Mouse (Mus musculus) kidney, adult 18-20 months (tissue): ENCODE measurements around the gene Tmem129.
A peak's percentile ranks its signal among the peaks of the same experiment; 100 is the strongest.

Source experiments
- DNase-seq: peaks from one replicate; pipeline ENCODE4 v3.0.0; 2021

Tmem129 gene

DNA sequence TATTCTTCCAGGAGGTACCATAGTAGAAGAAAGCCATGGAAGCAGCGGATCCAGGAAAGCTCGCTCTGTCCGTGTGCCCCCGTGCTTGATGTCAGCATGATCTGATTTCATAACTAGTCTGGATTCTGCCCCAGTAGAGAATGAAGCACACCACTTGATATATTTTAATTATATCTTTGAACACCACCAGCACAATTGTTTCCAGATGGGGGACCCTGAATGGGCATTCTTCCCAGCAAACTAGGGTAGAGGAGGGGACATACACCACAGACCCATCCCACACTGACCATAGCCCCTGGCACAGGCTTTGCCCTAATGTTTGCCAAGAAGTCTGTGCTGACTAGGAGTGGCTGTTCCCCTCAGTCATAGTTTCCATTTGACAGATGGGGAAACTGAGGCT lies 26.7 kb upstream of the Tmem129 start:
- DNase-seq, result no peak

DNA sequence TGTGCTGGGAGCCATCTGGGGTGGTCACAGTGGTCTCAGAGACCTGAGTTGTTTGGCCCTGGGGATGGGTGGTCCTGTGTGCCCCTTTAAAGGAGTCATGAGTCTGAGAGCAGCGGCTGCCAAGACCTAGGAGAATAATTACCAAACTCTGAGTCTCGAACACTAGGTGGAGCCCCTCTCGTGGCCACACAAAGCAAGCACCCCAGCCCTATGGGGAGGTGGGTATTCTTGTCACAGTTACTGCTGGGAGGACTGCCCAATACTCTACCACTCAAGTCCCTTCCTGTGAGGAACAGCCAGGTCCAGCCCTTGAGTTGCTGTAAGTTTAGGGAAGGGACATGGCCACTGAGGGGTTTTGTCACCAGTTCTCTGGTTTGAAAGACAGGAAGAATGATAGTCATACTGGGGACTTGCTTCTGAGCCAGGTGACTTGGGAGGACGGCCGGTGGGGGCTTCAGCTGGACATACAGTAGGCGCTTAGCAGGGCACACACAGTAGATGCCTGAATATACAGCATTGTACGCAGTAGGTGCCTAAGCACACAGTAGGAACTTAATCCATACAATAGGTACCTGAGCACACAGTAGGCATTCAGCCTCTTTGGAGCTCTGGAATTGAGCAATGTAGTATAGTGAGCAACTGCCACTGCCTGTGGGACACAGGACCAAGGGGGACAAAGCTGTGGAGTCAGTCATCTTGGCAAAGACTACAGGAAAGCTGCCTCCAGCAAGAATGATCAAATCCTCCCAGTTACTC lies 25.9 kb upstream of the Tmem129 start:
- DNase-seq, result peak; percentile 73

DNA sequence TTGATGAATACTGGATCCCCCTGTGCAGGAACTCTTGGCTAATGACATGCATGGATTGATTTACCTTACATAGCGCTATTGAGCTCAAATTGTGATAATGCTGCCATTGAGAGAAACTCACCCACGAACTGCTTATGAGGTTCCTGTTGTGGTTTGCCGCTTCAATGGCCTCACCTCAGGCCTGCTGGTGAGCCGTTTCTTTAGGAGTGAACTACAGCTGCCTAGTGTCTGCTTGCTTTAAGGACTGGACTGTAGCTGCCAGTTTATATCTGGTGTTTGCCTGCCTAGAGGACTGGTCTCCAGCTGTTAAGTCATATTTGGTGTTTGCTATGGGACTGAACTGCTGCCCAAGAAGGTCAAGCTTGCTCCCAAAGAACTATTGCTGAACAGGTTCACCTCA lies 24.7 kb upstream of the Tmem129 start:
- DNase-seq, result no peak

DNA sequence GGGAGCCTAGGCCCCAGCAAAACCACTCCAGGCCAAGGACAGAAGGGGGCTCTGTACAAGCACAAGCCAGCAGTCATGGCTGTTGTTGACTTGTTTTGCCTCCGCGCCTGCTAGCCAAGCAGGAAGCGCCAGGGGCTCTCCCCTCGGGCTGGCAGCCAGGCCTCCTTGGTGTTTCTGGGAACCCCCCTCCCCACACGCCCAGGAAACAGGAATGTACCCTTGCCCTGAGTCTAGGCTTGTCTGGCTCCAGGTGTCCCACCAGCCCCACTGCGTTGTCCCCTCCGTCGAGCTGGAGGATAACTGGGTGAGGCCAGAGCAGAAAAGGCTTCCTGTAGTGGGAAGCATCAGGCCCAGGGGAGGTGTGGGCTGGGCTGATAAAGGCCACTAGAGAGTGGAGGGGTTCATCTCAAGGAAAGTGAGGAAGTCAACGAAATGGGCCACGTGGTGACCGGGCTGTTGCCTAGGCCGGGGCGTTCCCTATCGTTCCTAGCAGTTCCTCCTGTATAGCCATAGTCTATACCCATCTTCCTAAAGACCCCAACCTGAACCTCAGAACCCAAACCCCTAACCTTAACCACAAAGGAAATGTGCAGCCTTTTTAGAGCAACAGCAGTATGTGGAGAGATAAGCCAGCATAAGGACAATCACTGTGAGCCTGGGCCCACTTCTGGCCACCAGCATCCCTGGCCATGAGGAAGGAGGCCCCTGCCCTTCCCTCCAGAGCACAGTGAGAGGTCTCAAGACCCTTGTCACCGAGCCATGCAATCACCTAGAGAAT lies 23.6 kb upstream of the Tmem129 start:
- no peak for DNase-seq

DNA sequence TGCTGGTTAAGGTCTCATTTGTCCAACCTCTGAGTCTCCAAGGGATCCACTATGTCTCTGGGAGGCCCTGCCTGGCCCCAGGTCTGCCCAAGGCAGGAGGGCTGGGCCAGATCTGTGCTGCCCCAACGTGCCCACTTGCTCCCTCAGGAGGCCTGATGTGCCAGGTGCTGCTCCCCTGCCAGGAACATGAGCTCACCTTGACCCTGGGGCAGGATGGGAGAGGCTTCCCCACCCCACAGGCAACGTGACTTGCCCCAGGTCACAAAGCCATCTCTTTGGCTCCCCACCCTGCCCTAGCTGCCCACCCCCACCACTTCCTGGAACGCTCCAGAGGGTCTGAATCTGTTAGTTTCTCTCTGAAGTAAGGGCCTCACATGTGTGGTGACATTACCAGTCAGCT lies 22.8 kb upstream of the Tmem129 start:
- DNase-seq, result no peak

DNA sequence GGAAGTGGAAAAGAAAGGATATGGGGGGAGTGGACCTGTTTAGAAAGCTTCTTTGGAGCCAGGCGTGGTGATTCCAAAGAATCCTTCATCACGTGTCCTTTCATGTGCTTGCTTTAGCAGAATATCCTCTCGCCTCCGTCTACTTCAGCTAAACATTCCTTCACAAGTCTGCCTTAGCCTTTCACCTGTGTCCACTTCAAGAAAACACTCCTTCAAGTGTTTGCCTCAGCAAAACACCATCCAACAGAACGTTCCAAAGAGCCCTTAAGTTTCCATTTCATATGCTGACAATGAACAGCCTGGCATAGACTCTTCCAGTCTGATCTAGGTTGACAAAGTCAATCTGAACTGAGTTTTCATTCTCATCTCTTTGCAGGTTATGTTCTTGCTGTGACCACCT lies 20.0 kb upstream of the Tmem129 start:
- no peak for DNase-seq

DNA sequence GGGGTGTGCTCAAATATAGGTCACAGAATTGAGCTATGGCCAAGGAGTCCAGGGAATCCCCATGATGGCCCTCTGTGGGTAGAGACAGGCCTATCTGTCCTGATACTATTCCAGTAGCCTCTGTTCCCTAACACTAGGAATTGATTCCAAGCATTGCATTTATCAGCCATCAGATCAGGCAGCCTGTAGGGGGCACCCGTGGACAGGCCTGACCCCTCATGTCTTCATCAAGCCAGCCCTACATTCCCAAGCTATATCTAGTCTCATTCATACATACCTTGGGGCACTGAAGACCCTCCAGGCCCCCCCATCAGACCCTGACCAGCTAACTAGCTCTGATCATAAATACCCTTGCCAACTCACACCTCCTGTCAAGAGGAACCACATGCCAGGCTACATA lies 17.7 kb upstream of the Tmem129 start:
- peak; percentile 75 for DNase-seq

DNA sequence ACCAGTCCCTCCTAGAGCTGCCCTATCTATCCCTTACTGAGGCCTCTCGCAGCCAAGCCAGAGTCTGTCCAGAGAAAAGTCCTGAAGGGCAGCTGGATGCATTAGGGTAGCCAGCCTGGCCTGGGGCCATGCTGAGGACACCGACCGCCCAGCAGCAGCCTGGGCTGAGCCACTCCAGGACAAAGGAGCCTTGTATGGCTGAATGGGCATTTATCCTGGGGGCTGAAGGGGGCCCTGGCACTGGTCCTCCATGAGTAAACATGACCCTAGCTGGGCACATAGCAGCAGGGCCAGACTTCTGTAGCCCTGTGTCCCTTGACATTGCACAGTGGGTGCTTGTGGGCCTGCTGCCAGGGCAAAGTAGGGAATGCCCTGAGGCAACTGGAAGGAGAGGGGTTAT lies 16.2 kb upstream of the Tmem129 start:
- no peak for DNase-seq

DNA sequence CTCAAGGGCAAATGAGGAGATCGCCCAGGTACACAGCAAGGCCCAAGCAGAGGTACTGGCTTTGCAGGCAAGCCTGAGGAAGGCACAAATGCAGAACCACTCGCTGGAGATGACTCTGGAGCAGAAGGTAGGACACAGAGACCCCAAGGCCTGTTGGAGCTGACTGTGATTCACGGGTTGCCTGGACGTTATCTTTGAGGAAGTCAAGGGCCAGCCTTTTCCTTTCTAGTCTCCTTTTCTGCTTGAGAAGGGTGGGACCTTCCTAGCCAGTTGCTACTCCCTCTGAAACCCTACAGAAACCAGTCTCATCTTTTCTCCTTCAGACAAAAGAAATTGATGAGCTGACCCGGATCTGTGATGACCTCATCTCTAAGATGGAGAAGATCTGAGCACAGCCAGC lies 13.4 kb upstream of the Tmem129 start:
- DNase-seq, result no peak

DNA sequence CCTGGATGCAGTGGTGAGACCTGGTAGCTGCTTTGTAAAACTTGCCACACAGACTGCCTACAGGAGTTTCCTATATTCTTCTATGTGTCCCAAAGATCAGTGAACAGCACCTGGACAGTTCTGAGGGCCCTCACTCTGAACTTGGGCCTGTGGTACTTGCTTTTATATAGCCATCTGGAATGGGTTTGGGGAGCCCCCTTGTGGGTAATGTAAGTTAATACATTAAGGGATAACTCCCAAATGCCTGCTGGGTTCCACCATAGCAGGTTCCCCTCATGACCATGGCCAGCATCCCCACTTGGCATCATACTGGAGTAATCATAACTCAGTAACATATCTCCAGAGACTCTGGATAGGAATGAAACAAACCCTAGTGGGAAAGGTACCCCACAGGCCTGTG lies 10.0 kb upstream of the Tmem129 start:
- no peak for DNase-seq

DNA sequence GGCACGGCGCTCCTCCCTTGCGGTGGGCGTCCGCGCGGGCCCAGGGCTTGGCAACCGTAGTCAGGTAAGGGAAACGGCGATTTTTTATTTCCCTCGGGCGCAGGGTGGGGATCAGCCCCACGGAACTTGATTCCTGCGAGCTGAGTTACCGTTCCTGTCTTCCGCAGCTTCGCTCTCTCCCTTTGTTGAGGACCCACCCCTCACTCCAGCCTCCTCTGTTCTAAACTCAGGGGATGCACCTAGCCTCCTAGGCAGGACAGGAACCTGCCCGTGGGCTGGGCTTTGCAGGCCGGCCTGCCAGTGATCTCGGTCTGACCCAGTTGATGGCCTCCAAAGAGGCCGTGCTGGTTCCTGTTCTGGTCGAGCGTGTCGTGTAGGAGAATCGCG lies 441 bp upstream of the Tmem129 start:
- no peak for DNase-seq

DNA sequence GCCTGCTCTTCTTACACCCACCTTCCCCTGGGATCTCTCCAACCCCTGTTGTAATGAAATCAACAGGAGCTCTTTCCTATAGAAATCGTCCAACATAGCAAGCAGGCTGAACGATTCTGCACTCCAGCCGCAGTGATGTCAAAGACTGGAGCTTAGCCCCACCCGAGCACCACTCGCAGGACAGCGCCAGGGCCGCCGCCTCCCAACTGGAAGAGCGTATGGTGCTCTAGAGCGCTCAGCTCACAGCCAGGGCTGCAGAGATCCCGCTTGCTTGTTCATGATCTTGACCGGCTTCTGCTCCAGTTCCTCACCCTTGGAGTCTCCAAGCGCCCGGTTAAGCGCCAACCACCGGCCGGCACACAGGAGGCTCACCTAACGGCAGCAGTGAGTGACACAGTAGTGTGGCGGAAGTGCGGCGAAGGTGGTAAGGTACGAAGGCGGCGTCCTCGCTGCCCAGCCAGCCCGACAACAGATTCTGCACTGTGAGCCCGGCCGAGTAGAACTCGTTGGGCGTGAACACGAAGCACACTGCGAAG lies 897 bp downstream of the Tmem129 start:
- DNase-seq, result no peak

DNA sequence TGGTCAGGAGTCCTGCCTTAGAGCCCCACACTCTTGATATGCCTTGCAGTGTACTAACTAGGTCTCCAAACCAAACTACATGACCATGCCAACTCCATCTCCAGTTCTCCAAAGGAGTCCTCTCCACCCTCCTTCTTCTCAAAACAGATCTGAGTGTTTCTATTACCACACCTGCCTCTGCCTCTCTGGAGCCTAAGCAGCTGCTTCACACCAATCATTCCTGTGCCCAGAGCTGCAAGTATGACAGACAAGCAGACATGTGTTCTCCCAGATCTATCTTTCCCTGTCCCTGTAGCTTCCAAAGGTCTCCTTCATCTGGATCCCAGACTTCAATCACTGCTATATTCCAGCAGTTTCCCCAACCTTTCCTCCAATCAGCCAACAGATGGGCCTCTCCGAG lies 1.5 kb downstream of the Tmem129 start:
- DNase-seq, result no peak

DNA sequence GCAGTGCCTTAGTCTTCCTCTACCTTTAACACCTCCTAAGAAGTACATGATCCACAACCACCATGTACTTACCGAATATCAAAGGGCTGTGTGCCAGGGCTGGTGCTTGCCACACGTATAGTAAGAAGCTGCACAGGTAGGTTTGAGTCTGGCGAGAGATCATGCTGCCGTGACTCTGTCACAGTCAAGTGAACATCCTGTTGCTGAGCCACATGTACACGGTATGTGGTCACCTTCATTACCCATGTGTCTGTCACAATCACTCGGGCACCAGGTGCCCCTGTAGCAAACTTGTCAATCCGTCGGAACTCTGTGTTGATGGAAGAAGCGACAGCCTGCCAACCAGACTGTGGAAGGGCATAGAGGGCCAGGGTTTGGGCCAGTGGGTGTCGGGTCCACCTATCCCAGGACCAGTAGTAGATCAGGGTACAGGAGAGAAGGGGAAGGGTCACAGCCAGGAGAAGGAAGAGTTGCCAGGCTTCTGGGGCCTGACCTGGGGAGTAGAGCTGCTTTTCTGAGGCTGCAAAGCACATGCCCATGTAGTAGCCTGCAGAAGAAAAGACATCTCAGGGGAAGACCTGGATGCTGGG lies 2.9 kb downstream of the Tmem129 start:
- no peak for DNase-seq

DNA sequence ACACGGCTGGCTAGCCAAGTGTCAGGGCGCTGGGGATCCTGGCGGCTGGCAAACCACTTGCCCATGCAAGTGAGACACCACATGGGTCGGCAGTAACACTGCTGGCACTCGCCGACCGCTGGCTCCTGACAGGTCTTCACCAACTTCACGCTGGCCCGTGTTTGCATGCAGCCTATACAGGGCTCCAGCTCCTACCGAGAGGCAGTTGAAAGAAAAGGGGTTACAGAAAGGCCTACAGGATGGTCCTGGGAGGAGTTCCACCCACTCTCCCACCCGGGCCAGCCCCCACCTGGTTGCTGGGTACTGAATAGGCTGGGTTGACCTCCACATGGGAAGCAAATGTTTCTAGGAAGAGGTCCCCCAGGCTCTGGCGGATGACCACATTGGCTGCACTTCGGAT lies 3.8 kb downstream of the Tmem129 start:
- no peak for DNase-seq

DNA sequence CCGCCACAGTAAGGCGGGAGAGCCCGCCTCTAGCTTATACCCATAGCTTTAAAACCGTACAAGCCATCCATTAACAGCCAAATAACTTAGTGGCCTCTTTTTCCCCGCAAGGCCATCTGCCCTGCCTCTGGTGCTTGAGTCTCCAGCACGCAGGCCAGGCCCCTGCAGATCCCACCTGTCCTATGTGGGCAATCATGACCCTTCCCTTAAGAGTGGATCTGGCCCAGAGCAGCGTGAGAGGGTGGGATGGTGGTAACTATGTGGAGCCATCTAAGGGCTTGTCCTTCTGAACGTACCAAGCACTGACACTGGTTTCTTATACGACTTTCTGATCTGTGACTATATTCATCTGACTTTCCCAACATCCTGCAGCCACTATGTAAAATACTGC lies 5.4 kb downstream of the Tmem129 start:
- DNase-seq, result no peak

DNA sequence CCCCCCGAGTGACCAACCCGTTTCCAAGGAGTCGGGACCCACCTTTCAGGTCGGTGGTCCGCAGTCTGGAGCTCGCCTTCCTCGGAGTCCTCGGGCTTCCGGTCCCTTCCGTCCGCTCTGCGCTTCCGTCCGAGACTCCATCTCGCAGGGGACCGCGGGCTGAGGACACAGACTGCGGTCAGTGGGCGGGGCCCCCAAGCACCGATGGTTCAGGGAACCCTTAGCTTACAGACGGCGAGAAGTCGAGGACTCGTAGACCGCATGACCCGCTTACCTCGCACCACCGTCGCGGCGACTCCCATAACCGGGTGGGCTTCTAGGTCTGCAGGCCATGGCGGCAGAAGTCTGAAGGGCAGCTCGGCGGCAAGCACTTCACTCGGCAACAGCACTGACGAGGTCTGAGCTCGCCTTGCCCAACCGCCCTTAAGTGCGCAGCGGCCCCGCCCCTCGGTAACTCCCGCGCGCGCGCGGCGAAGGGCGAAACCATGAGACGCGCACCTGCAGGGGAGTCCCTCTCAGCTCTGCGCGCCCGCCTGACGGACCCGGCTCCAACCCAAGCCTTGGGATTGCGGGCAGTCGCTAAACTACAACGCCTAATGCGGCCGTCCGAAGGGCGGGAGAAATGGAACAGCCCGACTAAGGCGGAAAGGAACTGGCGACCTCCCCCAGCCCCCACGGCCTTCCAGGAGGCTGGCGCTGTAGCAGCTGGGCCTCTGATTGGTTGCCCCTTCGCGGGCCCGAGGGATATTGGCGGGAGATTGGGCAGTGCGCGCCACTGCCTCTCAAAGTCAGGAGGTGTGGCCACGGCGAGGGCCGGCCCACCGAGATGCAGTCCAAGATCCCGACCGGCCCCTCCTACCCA lies 6.1 kb downstream of the Tmem129 start, which contains the start of gene Slbp:
Gene Slbp (minus strand): TSS at position 654 of the 862 bp plus-strand sequence.
- DNase-seq, result peak; percentile 98

DNA sequence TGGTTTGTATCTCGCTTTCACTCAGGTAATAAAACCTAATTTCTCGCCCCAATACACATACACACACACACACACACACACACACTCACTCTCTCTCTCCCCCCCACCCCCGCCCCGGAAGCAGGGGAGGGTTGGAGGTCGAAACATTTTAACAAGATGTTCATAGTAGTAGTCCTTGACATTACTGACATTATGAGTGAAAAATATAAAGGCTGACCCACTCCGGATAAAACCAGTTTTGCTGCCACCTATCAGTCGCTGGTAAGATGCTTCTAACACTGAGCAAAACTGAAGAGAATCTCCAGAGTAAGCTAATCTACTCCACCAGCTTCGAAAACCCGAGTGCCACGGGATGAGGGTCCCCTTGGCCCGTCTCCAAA lies 6.7 kb downstream of the Tmem129 start:
- DNase-seq, result no peak

DNA sequence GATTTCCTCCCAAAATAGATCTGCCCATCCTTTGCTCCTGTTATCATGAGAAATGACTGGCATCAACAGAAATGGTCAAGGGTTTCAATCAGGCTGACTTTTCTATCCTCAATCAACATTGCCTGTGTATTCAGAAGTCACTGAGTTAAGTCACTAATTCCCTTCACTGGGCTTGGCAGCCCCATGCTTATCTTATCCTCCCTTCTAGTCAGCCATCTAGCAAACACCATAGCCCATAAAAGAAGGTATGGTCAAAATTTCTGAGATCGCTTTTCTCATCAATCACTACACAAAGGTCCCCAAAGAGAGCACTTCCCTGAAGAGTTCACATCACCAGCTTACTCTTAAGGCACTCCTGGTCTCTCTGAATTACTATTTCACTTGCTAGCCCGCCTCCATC lies 7.2 kb downstream of the Tmem129 start:
- DNase-seq, result no peak

DNA sequence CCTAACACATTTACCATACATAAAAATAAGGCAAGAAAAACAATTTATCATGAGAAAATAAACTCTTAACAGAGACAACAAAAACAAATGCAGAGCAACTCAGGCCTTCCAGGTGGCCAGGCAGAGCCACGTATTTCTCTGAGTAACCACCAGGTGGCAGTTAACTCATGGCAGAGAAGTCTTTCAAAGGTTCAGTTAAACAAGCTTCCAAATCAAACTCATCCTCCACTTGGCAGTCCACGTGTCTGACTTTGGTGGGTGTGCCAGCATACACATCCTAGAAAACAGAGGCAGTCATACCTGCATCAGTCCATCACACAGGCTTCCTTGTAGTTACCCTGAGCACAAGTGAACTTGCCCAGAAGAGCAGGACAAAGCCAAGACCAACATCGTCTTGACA lies 17.6 kb downstream of the Tmem129 start:
- peak; percentile 54 for DNase-seq

DNA sequence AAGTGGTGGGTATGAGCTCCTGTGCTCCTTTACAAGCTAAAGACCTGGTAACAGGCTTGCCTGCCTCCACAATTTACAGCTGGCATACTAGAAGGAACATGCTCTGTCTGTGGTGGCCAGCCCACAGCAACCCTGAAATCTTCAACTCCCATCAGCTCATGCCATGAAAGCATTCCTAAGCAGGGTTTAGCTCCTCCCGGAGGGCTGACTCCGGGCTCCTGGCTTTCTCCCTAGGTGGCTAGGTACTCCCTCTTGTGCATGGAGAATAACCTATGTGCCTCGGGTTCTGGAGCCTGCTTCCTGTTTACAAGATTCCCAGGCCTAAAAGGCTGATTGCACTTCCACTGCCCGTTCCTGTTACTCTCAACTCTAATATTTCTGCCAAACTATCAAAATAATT lies 19.4 kb downstream of the Tmem129 start:
- no peak for DNase-seq

DNA sequence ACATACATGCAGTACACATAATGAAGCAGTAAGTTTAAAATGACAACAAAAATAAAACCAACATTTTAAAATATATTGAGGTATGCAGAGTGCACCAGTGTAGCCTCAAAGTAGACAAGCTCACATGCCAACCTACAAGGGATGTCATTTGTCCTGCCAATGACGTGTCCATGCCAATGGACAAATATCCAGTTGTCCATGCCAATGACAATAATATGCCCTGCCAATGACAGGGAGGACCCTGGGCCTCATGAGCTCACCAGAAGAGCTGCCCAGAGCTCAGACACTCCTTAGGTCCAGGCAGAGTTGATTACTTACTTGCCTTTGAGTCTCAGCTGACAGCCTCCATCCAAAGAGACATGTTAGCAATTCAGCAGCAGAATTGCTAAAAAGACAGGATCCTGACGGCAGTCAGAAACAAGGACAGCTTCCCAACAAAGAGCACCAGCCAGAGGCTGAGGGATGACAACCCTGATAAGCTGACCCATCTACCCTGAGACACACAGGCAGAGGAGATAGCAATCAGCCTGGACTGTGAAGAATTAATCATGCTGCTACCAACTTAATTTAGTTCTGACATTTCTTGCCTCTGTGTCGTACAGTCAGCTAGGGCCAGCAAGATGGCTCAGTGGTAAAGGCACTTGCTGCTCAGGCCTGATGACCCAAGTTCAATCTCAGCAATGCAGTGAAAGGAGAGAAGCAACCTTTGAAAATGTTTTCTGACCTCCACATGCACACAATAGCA lies 20.4 kb downstream of the Tmem129 start:
- no peak for DNase-seq
